Mouse (Mus musculus) NIH3T3 (cell line): ENCODE results near the gene Sipa1l2.

Source experiments
- DNase-seq: peaks from one replicate; pipeline ENCODE4 v3.0.0-alpha.2; 2012; ENCODE audit warnings: low read depth

Gene Sipa1l2

GRCm38 (mm10) chr8:125569533-125570365 lies at the start of gene Sipa1l2:
TSS of gene Sipa1l2 (minus strand) at chr8:125569808.
- peak; percentile 98 for DNase-seq

GRCm38 (mm10) chr8:125618543-125619335 lies 49.1 kb upstream of the Sipa1l2 start:
- peak; percentile 65 for DNase-seq

- no peak for DNase-seq
These were observed 47.3 kb upstream of the Sipa1l2 start for GRCm38 (mm10) chr8:125616935-125617334.

- no peak for DNase-seq
These were observed 46.4 kb upstream of the Sipa1l2 start for GRCm38 (mm10) chr8:125616039-125616438.

GRCm38 (mm10) chr8:125613552-125613951 lies 43.9 kb upstream of the Sipa1l2 start:
- no peak for DNase-seq

GRCm38 (mm10) chr8:125611799-125612560 lies 42.4 kb upstream of the Sipa1l2 start:
- DNase-seq, result no peak

- no peak for DNase-seq
These were observed 41.6 kb upstream of the Sipa1l2 start for GRCm38 (mm10) chr8:125611024-125611798.

GRCm38 (mm10) chr8:125609737-125610136 lies 40.1 kb upstream of the Sipa1l2 start:
- DNase-seq, result no peak

- no peak for DNase-seq
These were observed 38.2 kb upstream of the Sipa1l2 start for GRCm38 (mm10) chr8:125607714-125608223.

GRCm38 (mm10) chr8:125606937-125607336 lies 37.3 kb upstream of the Sipa1l2 start:
- DNase-seq, result no peak

- peak; percentile 64 for DNase-seq
These were observed 35.4 kb upstream of the Sipa1l2 start for GRCm38 (mm10) chr8:125604817-125605512.

GRCm38 (mm10) chr8:125604213-125604816 lies 34.7 kb upstream of the Sipa1l2 start:
- DNase-seq, result peak; percentile 24

- DNase-seq, result no peak
These were observed 33.8 kb upstream of the Sipa1l2 start for GRCm38 (mm10) chr8:125603312-125603840.

GRCm38 (mm10) chr8:125600033-125600686 lies 30.6 kb upstream of the Sipa1l2 start:
- no peak for DNase-seq

- DNase-seq, result peak; percentile 91
These were observed 26.2 kb upstream of the Sipa1l2 start for GRCm38 (mm10) chr8:125595571-125596508.

GRCm38 (mm10) chr8:125590363-125590762 lies 20.8 kb upstream of the Sipa1l2 start:
- no peak for DNase-seq

GRCm38 (mm10) chr8:125586587-125586986 lies 17.0 kb upstream of the Sipa1l2 start:
- DNase-seq, result no peak

GRCm38 (mm10) chr8:125584276-125584675 lies 14.7 kb upstream of the Sipa1l2 start:
- DNase-seq, result no peak
